Mouse (Mus musculus): ENCODE measurements around the gene Pde10a. TPM values are rescaled to one million over a fixed set of nuclear protein-coding genes. Genes with fewer than 3 reads are reported as not detected.

The Pde10a gene
- 1.4 and 2.6 TPM in 2 replicates for total RNA-seq (2012; rRNA removed)

DNA sequence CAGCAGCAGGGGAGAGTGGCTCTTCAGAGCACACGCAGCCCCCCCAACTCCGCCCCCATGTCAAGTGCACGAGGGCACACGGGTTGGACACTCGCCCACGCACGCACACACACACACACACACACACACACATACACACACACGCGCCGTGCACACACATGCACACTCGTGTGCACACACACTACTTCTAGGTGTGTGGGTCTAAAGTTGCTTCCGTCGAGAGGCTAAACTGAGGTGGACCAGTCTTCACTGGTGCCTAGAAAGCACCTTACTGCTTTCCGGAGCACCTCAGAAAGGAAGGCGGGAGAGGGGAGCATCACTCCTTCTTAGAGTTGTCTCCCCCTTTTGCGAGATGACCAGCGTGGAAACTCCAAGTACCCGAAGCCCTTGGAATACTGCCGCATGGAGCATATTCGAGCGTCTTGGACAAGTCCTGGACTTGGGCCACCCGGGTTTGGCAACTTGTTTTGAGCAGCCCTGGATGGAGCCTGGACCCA, at the start of gene Pde10a:
Gene Pde10a, plus strand, starts transcription at position 148 of the 497 bp plus-strand sequence.
- Histone ChIP-seq H3K36me3 (ENCODE audit: control insufficient read depth, insufficient read depth, low read length, poor library complexity, severe bottlenecking) (no peaks in the 10 kb centered on the region), H3K9ac (ENCODE audit: insufficient read depth, low read depth, low read length, poor library complexity, severe bottlenecking) (no peak within 1 kb of the TSS; the same call in 1 of the 2 replicates), H3K9me3 (ENCODE audit: control insufficient read depth, insufficient read depth, low read depth, low read length) (no peaks in the 10 kb centered on the region), H3K4me1 (ENCODE audit: control insufficient read depth in 2 of 2, insufficient read depth in 2 of 2, low read length in 2 of 2, poor library complexity in 1 of 2) (peaks cover 0 to 13% of the 10 kb centered on the region in 2 experiments; a peak in 2 of 4 replicates), H3K4me3 (ENCODE audit: insufficient read depth in 1 of 2, low read depth in 1 of 2, low read length in 2 of 2, poor library complexity in 1 of 2, severe bottlenecking in 1 of 2) (peak within 1 kb of the TSS; percentile 49 to 51; a peak in 3 of 4 replicates), H3K27ac (ENCODE audit: insufficient read depth, low read depth, low read length, poor library complexity, severe bottlenecking) (no peak within 1 kb of the TSS)
- DNase-seq (ENCODE audit: low read depth, low spot score): no peak
- in situ Hi-C loops (cut with MboI; ENCODE audit: low sequenced_read_pairs in 2 of 2, unreplicated experiment in 2 of 2): no loop called here
- no peak for TF ChIP-seq CHD2 (IDR thresholded peaks at IDR 0.05; ENCODE audit: low read depth, low read length)
- TF ChIP-seq ZC3H11A (IDR thresholded peaks at IDR 0.05; ENCODE audit: borderline replicate concordance, low read depth, low read length): no peak
- TF ChIP-seq HCFC1 (IDR thresholded peaks at IDR 0.05; ENCODE audit: borderline replicate concordance, insufficient read depth, low read length): no peak
- no peak for TF ChIP-seq MAFK (IDR thresholded peaks at IDR 0.05; ENCODE audit: insufficient read depth, low read depth, low read length)
- TF ChIP-seq ZNF384 (IDR thresholded peaks at IDR 0.05; ENCODE audit: low read depth, low read length): no peak

DNA sequence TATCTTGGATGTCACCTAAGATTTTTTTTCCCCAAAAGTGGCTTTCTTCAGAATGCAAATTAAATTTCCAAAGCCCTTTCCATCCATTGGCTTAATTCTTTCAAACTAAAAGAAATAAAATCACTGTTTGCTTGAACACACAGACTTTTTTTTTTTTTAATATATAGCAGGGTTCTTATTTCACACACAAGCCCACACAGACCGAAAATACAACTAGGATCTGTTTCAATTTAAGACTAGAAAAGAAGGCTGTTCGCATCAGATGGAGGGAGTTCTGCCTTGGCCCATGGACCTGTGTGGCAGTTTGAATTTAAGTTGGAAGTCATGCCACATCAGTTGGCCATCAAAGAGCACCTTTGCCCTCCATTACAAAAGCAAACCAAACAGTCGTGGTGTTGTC, 46.6 kb upstream of the Pde10a start:
- H3K4me3 ChIP-seq (ENCODE audit: insufficient read depth in 1 of 2, low read depth in 1 of 2, low read length in 2 of 2, poor library complexity in 1 of 2, severe bottlenecking in 1 of 2): no peak overlapping the region
- H3K27ac ChIP-seq (ENCODE audit: insufficient read depth, low read depth, low read length, poor library complexity, severe bottlenecking): no peak overlapping the region
- no peaks in the 10 kb centered on the region for H3K36me3 ChIP-seq (ENCODE audit: control insufficient read depth, insufficient read depth, low read length, poor library complexity, severe bottlenecking)
- H3K9me3 ChIP-seq (ENCODE audit: control insufficient read depth, insufficient read depth, low read depth, low read length): no peaks in the 10 kb centered on the region
- H3K9ac ChIP-seq (ENCODE audit: insufficient read depth, low read depth, low read length, poor library complexity, severe bottlenecking): no peak overlapping the region
- H3K4me1 ChIP-seq (ENCODE audit: control insufficient read depth in 2 of 2, insufficient read depth in 2 of 2, low read length in 2 of 2, poor library complexity in 1 of 2): no peaks in the 10 kb centered on the region
- in situ Hi-C loops (cut with MboI; ENCODE audit: low sequenced_read_pairs in 2 of 2, unreplicated experiment in 2 of 2): no loop called here
- TF ChIP-seq ZC3H11A (IDR thresholded peaks at IDR 0.05; ENCODE audit: borderline replicate concordance, low read depth, low read length): no peak
- TF ChIP-seq HCFC1 (IDR thresholded peaks at IDR 0.05; ENCODE audit: borderline replicate concordance, insufficient read depth, low read length): no peak
- TF ChIP-seq CHD2 (IDR thresholded peaks at IDR 0.05; ENCODE audit: low read depth, low read length): no peak
- TF ChIP-seq ZNF384 (IDR thresholded peaks at IDR 0.05; ENCODE audit: low read depth, low read length): no peak
- TF ChIP-seq MAFK (IDR thresholded peaks at IDR 0.05; ENCODE audit: insufficient read depth, low read depth, low read length): no peak
- DNase-seq (ENCODE audit: low read depth, low spot score): no peak

- Histone ChIP-seq H3K27ac (ENCODE audit: insufficient read depth, low read depth, low read length, poor library complexity, severe bottlenecking) (no peak overlapping the region), H3K9me3 (ENCODE audit: control insufficient read depth, insufficient read depth, low read depth, low read length) (no peaks in the 10 kb centered on the region), H3K36me3 (ENCODE audit: control insufficient read depth, insufficient read depth, low read length, poor library complexity, severe bottlenecking) (no peaks in the 10 kb centered on the region), H3K4me3 (ENCODE audit: insufficient read depth in 1 of 2, low read depth in 1 of 2, low read length in 2 of 2, poor library complexity in 1 of 2, severe bottlenecking in 1 of 2) (no peak overlapping the region), H3K4me1 (ENCODE audit: control insufficient read depth in 2 of 2, insufficient read depth in 2 of 2, low read length in 2 of 2, poor library complexity in 1 of 2) (no peaks in the 10 kb centered on the region), H3K9ac (ENCODE audit: insufficient read depth, low read depth, low read length, poor library complexity, severe bottlenecking) (no peak overlapping the region)
- no peak for DNase-seq (ENCODE audit: low read depth, low spot score)
- in situ Hi-C loops (cut with MboI; ENCODE audit: low sequenced_read_pairs in 2 of 2, unreplicated experiment in 2 of 2): no loop called here
- TF ChIP-seq HCFC1 (IDR thresholded peaks at IDR 0.05; ENCODE audit: borderline replicate concordance, insufficient read depth, low read length): no peak
- no peak for TF ChIP-seq ZC3H11A (IDR thresholded peaks at IDR 0.05; ENCODE audit: borderline replicate concordance, low read depth, low read length)
- no peak for TF ChIP-seq ZNF384 (IDR thresholded peaks at IDR 0.05; ENCODE audit: low read depth, low read length)
- TF ChIP-seq MAFK (IDR thresholded peaks at IDR 0.05; ENCODE audit: insufficient read depth, low read depth, low read length): no peak
- TF ChIP-seq CHD2 (IDR thresholded peaks at IDR 0.05; ENCODE audit: low read depth, low read length): no peak
Observed at GRCm38 (mm10) chr17:8479493-8480128, 45.6 kb upstream of the Pde10a start.

- in situ Hi-C loops (cut with MboI; ENCODE audit: low sequenced_read_pairs in 2 of 2, unreplicated experiment in 2 of 2): no loop called here
- no peak for DNase-seq (ENCODE audit: low read depth, low spot score)
- Histone ChIP-seq H3K9me3 (ENCODE audit: control insufficient read depth, insufficient read depth, low read depth, low read length) (no peaks in the 10 kb centered on the region), H3K4me1 (ENCODE audit: control insufficient read depth in 2 of 2, insufficient read depth in 2 of 2, low read length in 2 of 2, poor library complexity in 1 of 2) (no peaks in the 10 kb centered on the region), H3K36me3 (ENCODE audit: control insufficient read depth, insufficient read depth, low read length, poor library complexity, severe bottlenecking) (no peaks in the 10 kb centered on the region), H3K9ac (ENCODE audit: insufficient read depth, low read depth, low read length, poor library complexity, severe bottlenecking) (no peak overlapping the region), H3K27ac (ENCODE audit: insufficient read depth, low read depth, low read length, poor library complexity, severe bottlenecking) (no peak overlapping the region), H3K4me3 (ENCODE audit: insufficient read depth in 1 of 2, low read depth in 1 of 2, low read length in 2 of 2, poor library complexity in 1 of 2, severe bottlenecking in 1 of 2) (no peak overlapping the region)
- TF ChIP-seq ZC3H11A (IDR thresholded peaks at IDR 0.05; ENCODE audit: borderline replicate concordance, low read depth, low read length): no peak
- TF ChIP-seq CHD2 (IDR thresholded peaks at IDR 0.05; ENCODE audit: low read depth, low read length): no peak
- TF ChIP-seq MAFK (IDR thresholded peaks at IDR 0.05; ENCODE audit: insufficient read depth, low read depth, low read length): no peak
- no peak for TF ChIP-seq HCFC1 (IDR thresholded peaks at IDR 0.05; ENCODE audit: borderline replicate concordance, insufficient read depth, low read length)
- TF ChIP-seq ZNF384 (IDR thresholded peaks at IDR 0.05; ENCODE audit: low read depth, low read length): no peak
Observed at GRCm38 (mm10) chr17:8481797-8482196, 43.4 kb upstream of the Pde10a start.

Data from ES-E14 (cell line).